Mouse (Mus musculus) testis, postnatal 10 days (tissue): ENCODE results near the gene Ccdc6.
"Not testable (repeated sequence)": the region's sequence is repeated elsewhere in the genome, so short reads cannot be mapped to it uniquely, and the experiment has no call there.

Experiments used
- DNase-seq: peaks from one replicate; pipeline ENCODE4 v3.0.0; 2021; ENCODE audit warnings: low spot score

The Ccdc6 gene

DNA sequence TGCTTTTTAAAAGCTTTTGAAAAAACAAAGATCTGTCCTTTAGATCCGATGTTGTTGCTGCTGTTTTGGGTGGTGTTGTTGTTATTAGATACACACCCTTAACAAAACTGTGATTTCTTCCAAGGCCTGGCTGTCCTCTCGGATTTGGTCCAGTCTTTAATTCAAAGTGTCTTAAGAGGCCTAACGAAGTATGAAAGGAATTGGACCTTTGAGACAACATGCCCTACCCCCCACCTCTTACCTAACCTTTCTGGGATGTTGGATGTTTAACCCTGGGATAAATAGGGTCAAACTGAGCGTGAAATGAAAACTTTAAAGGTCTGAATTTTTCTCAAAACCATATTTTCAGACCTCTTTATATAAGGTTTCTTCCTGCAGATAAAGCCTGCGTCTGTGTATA is 124.0 kb downstream of the Ccdc6 start:
- DNase-seq, result no peak

DNA sequence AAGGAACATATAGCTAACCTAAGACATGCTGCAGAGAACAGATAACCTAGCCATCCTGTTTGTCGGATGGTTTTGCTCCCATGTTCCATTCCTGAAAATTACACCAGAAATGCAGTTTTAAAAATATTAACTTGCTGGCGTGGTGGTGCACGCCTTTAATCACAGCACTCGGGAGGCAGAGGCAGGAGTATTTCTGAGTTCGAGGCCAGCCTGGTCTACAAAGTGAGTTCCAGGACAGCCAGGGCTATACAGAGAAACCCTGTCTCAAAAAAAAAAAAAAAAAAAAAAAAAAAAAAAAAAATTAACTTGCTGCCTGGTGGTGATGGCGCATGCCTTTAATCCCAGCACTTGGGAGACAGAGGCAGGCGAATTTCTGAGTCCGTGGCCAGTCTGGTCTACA is 125.3 kb downstream of the Ccdc6 start:
- DNase-seq, result not testable (repeated sequence)

DNA sequence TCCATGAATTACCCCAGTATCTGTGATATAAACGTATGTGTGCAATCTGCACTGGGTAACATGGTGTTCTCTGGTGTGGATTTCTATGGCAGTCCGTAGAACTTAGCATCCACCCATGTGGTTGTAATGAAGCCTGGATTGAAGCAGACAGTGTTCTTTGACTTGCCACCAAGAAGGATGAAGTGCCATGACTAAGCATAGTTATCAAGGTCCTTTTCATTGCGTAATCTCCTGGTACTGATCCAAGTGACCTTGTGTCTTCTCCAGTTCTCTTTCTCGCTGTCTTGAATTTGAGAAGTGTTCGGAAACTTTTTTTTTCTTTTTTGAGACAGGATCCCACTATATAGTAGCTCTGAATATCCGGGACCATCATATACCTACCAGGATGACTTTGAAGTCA is 127.7 kb downstream of the Ccdc6 start:
- no peak for DNase-seq

DNA sequence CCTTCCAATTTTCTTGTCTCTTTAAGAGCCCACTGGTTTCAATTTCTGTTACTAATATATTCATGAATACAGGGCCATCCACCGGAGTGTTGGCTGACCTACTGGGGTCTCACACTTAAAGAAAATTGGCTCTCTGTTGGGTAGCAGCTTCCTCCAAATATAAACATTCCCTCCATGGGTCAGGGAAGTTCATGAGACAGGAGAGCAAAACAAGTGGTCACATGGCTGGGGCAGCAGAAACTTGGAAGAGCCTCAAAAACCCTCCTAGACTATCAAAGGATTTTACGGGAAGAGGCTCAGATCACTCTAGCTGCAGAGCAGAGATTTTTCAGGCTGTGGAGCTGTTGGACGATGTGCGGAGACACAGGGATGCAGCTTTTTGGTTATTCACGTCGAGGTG is 128.8 kb downstream of the Ccdc6 start:
- DNase-seq, result no peak

DNA sequence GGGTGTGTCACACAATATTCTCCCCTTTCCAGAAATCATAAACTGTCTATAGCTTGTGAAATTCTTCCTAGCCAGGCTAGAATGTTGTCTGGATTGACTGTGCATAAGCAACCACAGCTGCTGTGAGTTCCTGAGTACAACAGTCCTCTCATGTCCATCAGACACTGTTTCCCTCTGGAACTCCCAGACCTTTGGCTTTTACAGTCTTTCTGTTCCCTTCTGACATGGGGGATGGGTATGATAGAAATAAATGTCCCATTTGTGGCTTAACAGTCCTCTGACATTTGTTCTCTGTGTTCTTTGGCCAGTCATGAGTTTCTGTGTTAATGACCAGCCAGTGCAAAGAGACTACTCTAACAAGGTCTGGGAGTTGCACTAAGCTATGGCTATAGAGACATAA is 129.7 kb downstream of the Ccdc6 start:
- DNase-seq, result no peak

DNA sequence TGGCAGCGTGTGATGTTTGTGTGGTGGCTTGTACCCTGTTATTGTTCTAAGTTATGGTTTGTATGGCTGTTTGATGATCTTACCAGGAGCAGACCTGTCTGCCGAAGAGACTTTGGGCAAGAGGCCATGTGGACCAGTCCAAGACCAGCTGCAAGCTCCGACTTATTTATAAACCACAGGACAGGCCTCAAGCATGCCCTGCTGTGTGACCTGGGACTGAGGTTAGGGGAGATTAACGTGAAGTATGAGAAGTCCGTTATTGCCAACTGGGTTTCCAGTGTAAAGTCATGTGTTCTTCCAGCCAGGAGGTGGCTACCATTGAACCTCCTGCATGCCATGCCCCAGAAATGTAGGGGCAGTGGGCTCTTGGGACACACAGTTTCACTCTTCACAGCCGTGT is 133.4 kb downstream of the Ccdc6 start:
- no peak for DNase-seq

DNA sequence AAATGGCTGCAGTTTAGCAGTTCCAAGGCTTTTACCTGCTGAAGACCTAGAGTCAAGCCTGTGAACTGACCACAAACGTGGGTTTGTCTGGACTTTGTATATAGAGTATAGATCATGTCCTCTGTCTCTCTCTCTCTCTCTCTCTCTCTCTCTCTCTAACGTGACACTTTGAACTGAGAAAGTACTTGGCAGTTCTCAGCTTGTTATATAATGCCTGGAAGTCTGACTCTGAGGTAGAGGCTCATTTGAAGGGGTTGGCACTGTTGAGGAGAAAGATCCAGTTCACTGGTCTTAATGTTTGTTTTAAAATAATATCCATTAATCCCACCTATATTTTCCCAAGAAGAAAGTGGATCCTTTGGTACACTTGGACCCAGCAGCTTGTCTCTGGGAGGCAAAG is 141.0 kb downstream of the Ccdc6 start:
- DNase-seq, result no peak
